Mouse (Mus musculus) cerebellum, adult 2 months (tissue): ENCODE measurements around the gene 1700019D03Rik.

Experiments used
- CTCF ChIP-seq: fragments of 200-500 bp; IDR thresholded peaks from 2 replicates; pipeline ENCODE4 v1.5.1; 2011; ENCODE audit warnings: low read depth, mild to moderate bottlenecking, control low read depth, low read length, moderate library complexity, borderline replicate concordance; ENCODE audit not compliant: insufficient read depth
- POLR2A ChIP-seq: fragments of 200-500 bp; IDR thresholded peaks from 2 replicates; pipeline ENCODE4 v1.6.1; 2011; ENCODE audit warnings: low read length, control low read depth, borderline replicate concordance; ENCODE audit not compliant: insufficient read depth

DNA sequence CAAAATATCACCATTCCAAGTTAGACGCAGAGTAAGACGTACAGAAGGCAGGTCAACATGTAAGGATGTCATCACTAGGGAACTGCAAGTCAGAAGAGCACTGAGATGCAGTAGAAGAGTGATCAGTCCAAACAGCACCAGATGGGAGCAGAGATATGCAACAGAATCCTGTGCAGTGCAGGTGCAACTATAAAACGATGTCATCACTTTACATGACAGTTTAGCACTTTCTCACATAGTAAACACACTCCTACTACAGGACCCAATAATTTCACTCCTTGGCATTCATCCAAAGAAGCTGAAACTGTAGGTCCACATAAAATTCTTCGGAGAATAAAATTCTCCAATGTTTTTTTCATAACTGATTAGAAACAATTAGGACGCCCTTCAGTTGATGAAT is 85.5 kb downstream of the 1700019D03Rik start:
- TF ChIP-seq CTCF = no peak
- no peak for TF ChIP-seq POLR2A
